Mouse (Mus musculus): ENCODE results near the gene Rps15. TPM values are rescaled to one million over a fixed set of nuclear protein-coding genes. Genes with fewer than 3 reads are reported as not detected.

The Rps15 gene
- polyA plus RNA-seq, 1 experiment: 1,107 TPM

DNA sequence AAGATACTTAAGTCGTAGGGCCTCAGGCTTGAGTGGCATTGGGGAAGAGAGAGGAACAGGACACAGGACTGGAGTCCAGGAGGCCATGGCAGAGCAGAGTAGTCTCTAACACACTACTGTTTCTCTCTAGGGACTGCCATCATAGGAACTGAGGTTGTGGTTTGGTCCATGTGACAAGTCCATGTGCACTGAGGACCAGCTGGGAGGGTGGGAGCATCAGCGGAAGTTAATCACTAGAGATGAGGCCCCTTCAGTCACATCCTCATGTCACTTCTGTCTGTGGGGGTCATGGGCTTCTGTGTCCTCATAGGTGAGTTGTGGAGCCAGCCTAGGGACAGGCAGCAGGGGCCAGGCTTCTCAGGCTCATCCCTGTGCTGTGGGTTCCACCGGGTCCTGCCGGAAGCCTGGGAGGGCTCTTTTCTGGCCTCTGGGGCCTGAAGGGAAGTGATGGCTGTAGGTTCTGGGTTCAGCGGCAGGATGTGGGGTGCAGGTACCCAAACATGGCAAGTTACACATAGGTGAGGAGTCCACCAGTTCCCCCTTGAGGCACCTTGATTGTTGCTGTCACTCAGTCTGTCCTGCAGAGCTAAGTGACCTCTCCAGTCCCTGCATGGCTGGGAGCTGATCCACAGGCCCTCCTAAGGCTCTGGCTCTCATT, 20.9 kb upstream of the Rps15 start:
- no peak overlapping the region for H3K4me3 ChIP-seq (ENCODE audit: insufficient read depth, low read depth, low read length)
- H3K4me1 ChIP-seq (ENCODE audit: control insufficient read depth, insufficient read depth, insufficient read length, low read length): peaks cover 42% of the 10 kb centered on the region
- peak overlapping the region; percentile 28; the same call in 1 of the 2 replicates for H3K27ac ChIP-seq (replicated peaks; ENCODE audit: low read depth, low read length)

DNA sequence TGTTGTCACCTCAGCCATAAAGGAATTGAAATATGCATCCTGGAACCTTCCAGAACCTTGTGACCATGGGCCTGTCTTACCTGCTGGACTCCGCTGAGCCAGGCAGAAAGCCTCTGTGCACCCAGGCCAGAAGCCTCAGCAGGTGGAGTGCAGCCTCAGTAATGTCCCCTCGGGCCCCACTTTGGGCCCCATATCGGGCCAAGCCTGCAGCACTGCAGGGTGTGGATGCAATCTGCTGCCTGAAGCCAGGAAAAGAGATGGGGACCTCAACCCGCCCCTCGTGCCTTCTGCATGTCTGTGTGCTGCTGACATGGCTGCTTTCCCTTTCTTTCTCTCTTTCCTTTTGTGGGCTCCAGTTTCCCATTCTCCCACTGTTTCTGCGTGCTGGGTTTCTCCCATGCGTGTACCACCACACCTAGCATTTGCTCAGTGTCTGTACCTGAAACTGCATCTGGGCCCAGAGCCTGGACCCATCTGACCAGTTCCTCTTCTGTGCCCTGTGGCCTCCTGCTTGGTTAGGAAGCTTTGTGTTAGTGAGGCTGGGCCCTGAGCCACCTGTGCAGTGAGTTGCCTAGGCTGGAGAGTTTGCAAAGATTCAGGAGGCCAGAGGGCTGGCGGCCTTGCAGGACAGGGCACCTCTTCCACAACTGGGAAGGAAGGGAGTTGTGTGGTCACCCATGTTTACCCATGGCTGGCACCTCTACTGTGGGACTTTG, 20.2 kb upstream of the Rps15 start:
- Histone ChIP-seq H3K4me1 (ENCODE audit: control insufficient read depth, insufficient read depth, insufficient read length, low read length) (peaks cover 39% of the 10 kb centered on the region), H3K27ac (replicated peaks; ENCODE audit: low read depth, low read length) (no peak overlapping the region), H3K4me3 (ENCODE audit: insufficient read depth, low read depth, low read length) (no peak overlapping the region)

DNA sequence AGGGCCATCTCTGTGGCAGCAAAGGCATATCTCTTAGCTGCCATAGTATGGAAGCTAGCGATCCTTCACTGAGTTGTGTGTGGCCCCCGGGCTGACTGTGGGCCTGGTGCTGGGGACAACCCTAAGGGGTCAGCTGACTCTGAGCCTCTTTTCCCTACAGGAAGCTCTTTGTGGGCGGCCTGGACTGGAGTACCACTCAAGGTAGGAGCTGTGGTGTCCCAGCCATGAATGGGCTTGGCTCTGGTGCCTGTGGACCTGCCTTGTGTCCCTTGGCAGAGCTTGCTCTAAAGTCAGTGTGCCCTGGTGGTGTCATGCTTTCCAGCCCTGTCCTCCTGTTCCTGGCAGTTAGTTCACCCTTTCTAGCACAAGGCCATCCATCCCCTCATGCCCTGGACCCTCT, 18.4 kb upstream of the Rps15 start:
- Histone ChIP-seq H3K4me1 (ENCODE audit: control insufficient read depth, insufficient read depth, insufficient read length, low read length) (peaks cover 27% of the 10 kb centered on the region), H3K4me3 (ENCODE audit: insufficient read depth, low read depth, low read length) (no peak overlapping the region), H3K27ac (replicated peaks; ENCODE audit: low read depth, low read length) (no peak overlapping the region)

DNA sequence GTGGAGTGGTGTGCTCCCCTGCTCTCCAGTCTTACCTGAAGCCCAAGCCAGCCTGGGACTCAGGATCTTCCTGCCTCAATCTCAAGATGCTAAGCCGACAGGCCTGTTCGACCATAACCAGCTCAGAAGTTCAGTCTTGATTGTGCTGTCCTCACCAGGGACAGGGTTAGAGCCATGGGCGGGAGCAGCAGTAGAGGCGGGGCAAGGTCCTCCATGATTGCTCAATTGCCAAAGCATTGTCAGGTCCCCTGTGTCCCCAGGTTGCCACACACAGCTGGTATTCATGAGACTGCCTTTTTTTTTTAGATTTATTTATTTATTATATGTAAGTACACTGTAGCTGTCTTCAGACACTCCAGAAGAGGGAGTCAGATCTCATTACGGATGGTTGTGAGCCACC, 16.0 kb upstream of the Rps15 start:
- 0 out of 2 replicates have a peak overlapping the region, but pooled peaks have one; percentile 0 for H3K27ac ChIP-seq (replicated peaks; ENCODE audit: low read depth, low read length)
- H3K4me3 ChIP-seq (ENCODE audit: insufficient read depth, low read depth, low read length): no peak overlapping the region
- peaks cover 11% of the 10 kb centered on the region for H3K4me1 ChIP-seq (ENCODE audit: control insufficient read depth, insufficient read depth, insufficient read length, low read length)

DNA sequence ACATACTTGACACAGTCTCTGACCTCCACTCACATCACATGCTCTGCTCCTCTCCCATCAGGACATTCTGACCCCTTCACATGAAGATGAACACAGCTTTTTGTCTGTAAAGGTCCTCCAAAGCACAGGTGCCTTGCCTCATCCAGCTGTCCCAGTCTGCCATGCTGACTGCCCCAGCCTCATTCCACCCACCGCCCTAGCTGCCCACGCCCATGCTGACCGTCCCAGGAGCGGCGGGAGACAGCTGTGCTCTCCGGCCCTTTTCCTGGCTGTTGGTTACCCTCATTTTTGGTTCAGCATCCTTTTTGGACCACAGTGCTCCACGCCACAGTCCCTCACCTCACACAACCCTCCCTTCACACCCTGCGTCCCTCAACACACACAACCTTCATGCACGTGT, 13.9 kb upstream of the Rps15 start:
- H3K27ac ChIP-seq (replicated peaks; ENCODE audit: low read depth, low read length): no peak overlapping the region

DNA sequence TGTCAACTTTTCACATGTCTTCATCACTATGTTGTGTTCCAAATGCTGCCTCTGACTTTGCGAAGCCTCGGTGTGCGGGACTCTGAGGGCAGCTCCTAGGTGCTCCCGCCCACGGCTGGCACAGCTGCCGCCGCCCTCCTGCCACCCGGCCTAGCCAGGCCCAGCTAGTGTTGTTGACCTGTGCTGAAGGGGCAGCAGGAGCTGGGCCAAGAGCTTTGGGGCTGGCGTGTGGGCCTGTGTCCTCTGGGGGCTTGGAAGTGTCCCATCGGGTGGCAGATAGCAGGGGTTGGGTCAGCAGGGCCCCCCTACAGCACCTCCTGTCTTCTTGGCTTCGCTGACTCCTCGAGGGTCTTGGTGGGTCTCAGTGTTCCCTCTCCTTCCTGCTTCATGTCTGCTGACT, 13.0 kb upstream of the Rps15 start:
- Histone ChIP-seq H3K4me3 (ENCODE audit: insufficient read depth, low read depth, low read length) (no peak overlapping the region), H3K4me1 (ENCODE audit: control insufficient read depth, insufficient read depth, insufficient read length, low read length) (peaks cover 5% of the 10 kb centered on the region; the same call in 1 of the 2 replicates), H3K27ac (replicated peaks; ENCODE audit: low read depth, low read length) (no peak overlapping the region)

More for the DNA sequence above, 13.9 kb upstream of the Rps15 start:
- peaks cover 12% of the 10 kb centered on the region; the same call in 1 of the 2 replicates for H3K4me1 ChIP-seq (ENCODE audit: control insufficient read depth, insufficient read depth, insufficient read length, low read length)
- no peak overlapping the region for H3K4me3 ChIP-seq (ENCODE audit: insufficient read depth, low read depth, low read length)

DNA sequence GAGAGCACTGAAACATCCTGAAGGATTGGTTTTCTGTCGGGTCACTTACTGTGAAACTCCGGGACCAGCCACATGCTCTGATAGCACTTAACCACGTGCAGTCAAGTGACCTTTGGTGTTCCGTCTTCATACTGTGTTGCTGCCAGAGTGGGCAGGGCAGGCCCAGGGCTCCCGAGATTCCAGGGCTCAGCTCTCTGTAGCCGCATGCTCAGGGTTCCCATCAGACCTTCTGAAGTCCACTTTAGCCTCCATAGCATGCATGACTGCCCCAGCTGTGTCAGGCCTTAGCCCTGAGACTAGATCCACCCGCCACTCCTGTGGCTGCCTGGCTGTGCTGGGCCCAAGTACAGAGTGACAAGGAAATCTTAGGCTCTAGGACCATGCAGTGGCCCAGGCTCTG, 10.9 kb upstream of the Rps15 start:
- Histone ChIP-seq H3K27ac (replicated peaks; ENCODE audit: low read depth, low read length) (peak overlapping the region; percentile 56), H3K4me3 (ENCODE audit: insufficient read depth, low read depth, low read length) (no peak overlapping the region)

DNA sequence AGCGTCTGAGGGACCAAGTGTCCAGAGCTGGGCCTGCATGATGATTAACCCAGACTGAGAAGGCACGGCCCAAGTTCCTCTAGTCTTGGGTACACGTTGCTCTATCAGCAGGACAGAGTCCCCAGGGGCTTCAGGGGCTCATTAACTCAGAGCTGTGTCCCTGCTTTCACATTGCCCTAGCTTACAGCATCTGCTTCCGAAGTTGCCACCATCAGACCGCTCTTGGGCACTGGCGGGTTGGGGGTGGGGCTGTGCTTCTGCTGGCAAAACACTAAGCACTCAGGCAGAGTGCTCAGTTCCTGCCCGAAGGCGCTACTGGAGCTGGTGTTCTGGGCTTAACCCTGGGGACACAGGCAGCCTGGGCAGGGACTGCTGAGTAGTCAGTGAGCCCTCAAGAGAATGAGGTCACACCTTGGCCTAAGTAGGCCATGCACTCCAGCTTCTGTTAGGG, 10.3 kb upstream of the Rps15 start:
- Histone ChIP-seq H3K4me1 (ENCODE audit: control insufficient read depth, insufficient read depth, insufficient read length, low read length) (peaks cover 5% of the 10 kb centered on the region; the same call in 1 of the 2 replicates), H3K4me3 (ENCODE audit: insufficient read depth, low read depth, low read length) (no peak overlapping the region), H3K27ac (replicated peaks; ENCODE audit: low read depth, low read length) (peak overlapping the region; percentile 11)

More for the DNA sequence above, 10.9 kb upstream of the Rps15 start:
- H3K4me1 ChIP-seq (ENCODE audit: control insufficient read depth, insufficient read depth, insufficient read length, low read length): peaks cover 5% of the 10 kb centered on the region; the same call in 1 of the 2 replicates

DNA sequence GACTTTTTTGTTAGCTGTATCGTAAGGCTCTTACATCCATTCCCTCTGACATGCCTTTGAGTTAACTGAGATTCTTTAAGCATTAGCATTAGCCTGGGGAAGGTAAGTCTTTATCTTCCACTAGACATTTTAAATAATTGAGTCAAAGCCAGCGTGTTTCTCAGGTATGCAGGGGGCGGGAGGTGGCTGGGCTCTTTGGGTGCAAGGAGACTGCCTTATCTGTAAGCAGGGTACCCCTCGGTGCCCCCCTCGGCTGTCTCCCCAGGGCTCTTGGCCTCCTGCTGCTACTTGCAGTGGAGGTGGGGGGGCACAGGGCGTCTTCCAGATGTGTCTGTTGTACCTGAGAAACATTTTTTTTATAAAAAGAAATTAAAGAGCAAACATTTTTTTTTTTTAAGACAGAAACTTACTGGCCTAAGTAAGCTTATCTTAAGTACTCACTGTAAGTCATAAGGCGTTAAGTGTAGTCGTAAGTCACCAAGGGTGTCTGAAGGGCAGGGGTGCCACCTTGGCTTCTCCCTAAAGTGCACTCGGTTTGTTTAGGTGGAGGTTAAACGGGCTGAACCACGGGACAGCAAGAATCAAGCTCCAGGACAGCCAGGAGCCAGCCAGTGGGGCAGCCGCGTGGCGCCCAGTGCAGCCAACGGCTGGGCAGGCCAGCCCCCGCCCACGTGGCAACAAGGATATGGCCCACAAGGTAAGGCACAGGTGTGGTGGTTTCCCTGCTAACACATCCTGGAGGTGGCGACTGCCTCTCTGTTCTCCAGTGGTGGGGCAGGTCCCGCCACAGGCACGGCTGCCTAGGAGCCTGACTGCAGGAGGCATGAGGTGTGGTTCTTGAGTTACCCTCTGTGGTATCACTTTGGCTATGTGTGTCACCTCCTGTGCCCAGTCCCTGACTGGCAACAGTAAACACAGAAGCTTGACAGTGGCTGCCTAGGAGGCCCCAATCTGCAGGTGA, 9.5 kb upstream of the Rps15 start:
- Histone ChIP-seq H3K4me1 (ENCODE audit: control insufficient read depth, insufficient read depth, insufficient read length, low read length) (peaks cover 5% of the 10 kb centered on the region; the same call in 1 of the 2 replicates), H3K27ac (replicated peaks; ENCODE audit: low read depth, low read length) (peak overlapping the region; percentile 11; the same call in 1 of the 2 replicates), H3K4me3 (ENCODE audit: insufficient read depth, low read depth, low read length) (no peak overlapping the region)

DNA sequence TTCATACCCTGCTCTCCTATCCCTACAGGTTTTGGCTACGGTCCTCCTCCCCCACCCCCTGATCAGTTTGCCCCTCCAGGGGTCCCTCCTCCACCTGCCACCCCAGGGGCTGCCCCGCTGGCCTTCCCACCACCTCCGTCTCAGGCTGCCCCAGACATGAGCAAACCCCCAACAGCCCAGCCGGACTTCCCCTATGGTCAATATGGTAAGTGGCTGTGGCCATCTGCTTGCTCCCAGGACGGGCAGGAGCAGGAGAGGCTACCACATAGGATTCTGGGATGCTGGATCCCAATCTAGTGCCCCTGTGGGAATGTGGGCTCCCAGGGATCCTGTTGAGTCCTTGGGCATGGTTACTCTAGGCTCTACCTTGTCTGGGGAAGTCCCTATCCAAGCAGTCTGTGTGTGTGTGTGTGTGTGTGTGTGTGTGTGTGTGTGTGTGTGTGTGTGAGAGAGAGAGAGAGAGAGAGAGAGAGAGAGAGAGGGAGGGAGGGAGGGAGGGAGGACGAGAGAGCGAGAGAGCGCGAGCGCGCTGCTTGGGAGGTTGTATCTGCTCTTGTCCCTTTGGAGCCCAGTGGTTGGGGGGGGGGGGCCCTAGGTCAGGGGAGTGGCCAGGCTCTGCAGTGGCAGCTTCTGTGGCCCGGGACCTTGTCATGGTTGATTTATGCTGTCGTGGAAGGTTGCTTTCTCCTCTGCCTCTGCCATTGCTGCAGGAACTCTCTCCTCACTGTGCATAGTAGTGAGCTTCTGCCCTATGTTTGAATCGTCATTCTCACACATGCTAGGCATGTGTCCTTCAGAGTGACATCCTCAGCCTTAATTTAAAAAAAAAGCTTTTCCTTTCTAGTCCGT, 6.8 kb upstream of the Rps15 start:
- no peak overlapping the region for H3K27ac ChIP-seq (replicated peaks; ENCODE audit: low read depth, low read length)
- H3K4me3 ChIP-seq (ENCODE audit: insufficient read depth, low read depth, low read length): no peak overlapping the region
- H3K4me1 ChIP-seq (ENCODE audit: control insufficient read depth, insufficient read depth, insufficient read length, low read length): peaks cover 5% of the 10 kb centered on the region; the same call in 1 of the 2 replicates

DNA sequence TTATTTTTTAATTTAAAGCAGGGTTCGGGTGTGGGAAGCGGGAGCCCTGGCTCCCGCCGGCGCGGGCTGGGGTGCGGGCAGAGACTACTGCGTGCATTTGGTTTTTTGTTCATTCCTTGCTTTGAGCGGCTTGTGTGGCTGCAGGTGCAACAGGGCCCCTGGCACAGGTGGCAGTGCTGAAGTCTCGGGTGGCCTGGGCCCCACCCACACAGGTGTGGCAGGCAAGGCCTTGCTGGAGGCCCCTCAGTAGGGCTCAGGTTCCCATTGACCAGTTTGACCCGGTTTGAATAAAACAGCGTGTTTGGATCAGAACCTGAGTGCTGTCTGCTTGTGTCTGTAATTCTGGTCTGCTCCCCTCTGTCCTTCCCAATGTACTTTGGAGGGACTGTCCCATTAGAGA, 4.2 kb upstream of the Rps15 start:
- Histone ChIP-seq H3K4me3 (ENCODE audit: insufficient read depth, low read depth, low read length) (no peak overlapping the region), H3K27ac (replicated peaks; ENCODE audit: low read depth, low read length) (no peak overlapping the region)

DNA sequence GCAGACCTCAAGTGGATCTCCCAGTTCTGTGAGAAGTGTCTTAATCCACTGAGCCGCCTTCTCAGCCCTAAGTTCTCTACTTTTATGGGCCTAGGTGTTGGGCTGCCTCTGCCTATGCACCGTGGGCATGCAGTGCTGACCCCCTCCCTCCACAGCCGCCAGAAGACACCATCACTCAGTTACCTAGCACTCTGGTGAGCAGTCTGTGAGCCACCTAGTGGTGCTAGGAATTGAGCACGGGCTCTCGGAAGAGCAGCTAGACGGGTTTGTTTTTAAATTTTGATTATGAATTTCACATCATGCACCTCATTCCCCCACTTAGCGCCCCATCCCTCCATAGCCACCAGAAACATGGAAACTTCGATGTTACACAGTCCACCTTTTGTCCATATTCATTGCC, 3.6 kb upstream of the Rps15 start:
- no peaks in the 10 kb centered on the region; the same call in 1 of the 2 replicates for H3K4me1 ChIP-seq (ENCODE audit: control insufficient read depth, insufficient read depth, insufficient read length, low read length)
- H3K27ac ChIP-seq (replicated peaks; ENCODE audit: low read depth, low read length): no peak overlapping the region
- H3K4me3 ChIP-seq (ENCODE audit: insufficient read depth, low read depth, low read length): no peak overlapping the region

More for the DNA sequence above, 4.2 kb upstream of the Rps15 start:
- peaks cover 1% of the 10 kb centered on the region; the same call in 1 of the 2 replicates for H3K4me1 ChIP-seq (ENCODE audit: control insufficient read depth, insufficient read depth, insufficient read length, low read length)

DNA sequence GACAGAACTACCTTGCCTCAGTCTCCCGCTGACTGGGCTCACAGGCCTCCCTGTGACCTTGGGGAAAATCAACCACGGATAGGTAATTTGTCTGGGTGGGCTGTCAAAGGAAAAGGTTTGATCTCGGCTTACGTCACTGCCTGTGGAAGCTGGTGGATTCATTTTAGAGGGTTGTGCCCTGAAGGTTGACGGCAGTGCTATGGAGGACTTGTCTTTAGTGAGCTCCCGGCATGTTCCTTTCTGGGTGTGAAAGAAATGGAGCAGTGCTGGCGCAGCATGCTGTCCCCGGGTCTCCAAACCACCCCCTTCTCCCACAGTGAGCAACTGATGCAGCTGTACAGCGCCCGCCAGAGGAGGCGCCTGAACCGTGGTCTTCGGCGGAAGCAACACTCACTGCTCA, 1.1 kb downstream of the Rps15 start:
- no peaks in the 10 kb centered on the region; the same call in 1 of the 2 replicates for H3K4me1 ChIP-seq (ENCODE audit: control insufficient read depth, insufficient read depth, insufficient read length, low read length)
- peak overlapping the region; percentile 76 for H3K4me3 ChIP-seq (ENCODE audit: insufficient read depth, low read depth, low read length)
- H3K27ac ChIP-seq (replicated peaks; ENCODE audit: low read depth, low read length): no peak overlapping the region

DNA sequence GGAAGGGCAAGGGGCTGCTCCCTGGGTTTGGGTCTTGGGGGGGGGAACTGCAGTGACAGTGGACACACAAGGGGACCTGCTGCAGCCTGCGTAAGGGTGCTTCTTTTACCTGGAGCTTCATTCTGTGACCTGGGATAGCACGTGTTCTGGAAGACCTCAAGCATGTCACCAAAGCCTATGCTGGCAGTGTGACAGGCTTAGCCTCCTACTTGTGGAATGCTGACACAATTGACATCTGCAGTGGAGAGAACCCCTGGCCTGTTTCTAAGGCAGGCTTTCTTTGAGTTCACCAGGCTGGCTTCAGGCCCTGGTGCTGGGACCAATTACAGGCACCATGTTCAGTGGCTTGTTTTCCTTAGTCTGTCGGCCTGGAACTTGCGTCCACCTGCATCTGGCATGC, 2.1 kb downstream of the Rps15 start:
- no peak overlapping the region for H3K27ac ChIP-seq (replicated peaks; ENCODE audit: low read depth, low read length)
- no peaks in the 10 kb centered on the region; the same call in 1 of the 2 replicates for H3K4me1 ChIP-seq (ENCODE audit: control insufficient read depth, insufficient read depth, insufficient read length, low read length)
- no peak overlapping the region for H3K4me3 ChIP-seq (ENCODE audit: insufficient read depth, low read depth, low read length)

All from brown adipose tissue, adult 24 weeks (tissue).